ENCODE assay signal across 8 mouse cellular contexts in the genomic region with DNA sequence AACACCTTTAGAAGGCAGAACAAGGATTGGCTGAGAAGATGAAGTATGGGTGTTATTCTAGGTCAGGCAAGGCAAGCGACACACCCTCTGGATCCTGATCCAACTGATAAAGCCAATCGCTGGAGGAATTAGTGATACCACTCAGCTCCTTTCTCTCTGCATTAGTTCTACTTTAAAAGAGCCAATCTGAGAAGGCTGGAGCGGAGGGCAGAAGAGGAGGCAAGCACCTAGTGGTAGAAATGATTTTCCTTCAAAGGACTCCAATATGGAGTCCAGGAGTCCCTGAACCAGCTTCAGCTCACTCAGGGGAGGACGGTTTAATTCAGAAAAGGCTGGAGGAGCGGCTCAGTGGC.
A peak's percentile ranks its signal among the peaks of the same experiment; 100 is the strongest.
DNase-seq lines count a peak whose midpoint lies in the region; ATAC-seq and TF ChIP-seq lines count a peak whose summit lies in the region.

No protein-coding gene starts in this region.

- H3K4me2 ChIP-seq in forebrain, embryonic 15.5 days (replicated peaks), result peak overlapping the region; percentile 85
- H3K4me2 ChIP-seq in liver, embryonic 15.5 days, result peak overlapping the region; percentile 98

- ATAC-seq in forebrain, embryonic 15.5 days (replicated peaks), result no peak
- ATAC-seq in liver, embryonic 15.5 days (ENCODE audit: insufficient read depth), result no peak

- H3K9ac ChIP-seq in forebrain, embryonic 15.5 days (replicated peaks), result 0 out of 2 replicates have a peak overlapping the region, but pooled peaks have one; percentile 61
- H3K9ac ChIP-seq in liver, embryonic 15.5 days, result 0 out of 2 replicates have a peak overlapping the region, but pooled peaks have one; percentile 82

- no peak for TF ChIP-seq POLR2A in testis, adult 2 months (IDR thresholded peaks at IDR 0.05; ENCODE audit: control insufficient read depth, low read depth, low read length)

- no peaks in the 10 kb centered on the region for H3K9me3 ChIP-seq in forebrain, embryonic 15.5 days
- H3K9me3 ChIP-seq in liver, embryonic 15.5 days (replicated peaks), result no peaks in the 10 kb centered on the region

- TF ChIP-seq CTCF in testis, adult 2 months (IDR thresholded peaks at IDR 0.05; ENCODE audit: control insufficient read depth, insufficient read depth, insufficient replicate concordance, low read depth, low read length), result no peak

- peak overlapping the region; percentile 87 for H3K4me3 ChIP-seq in testis, adult 2 months (ENCODE audit: control insufficient read depth, low read depth, low read length)
- peak overlapping the region; percentile 59 for H3K4me3 ChIP-seq in forebrain, embryonic 15.5 days
- H3K4me3 ChIP-seq in liver, embryonic 15.5 days (replicated peaks), result peak overlapping the region; percentile 74

- H3K27me3 ChIP-seq in testis, adult 2 months (ENCODE audit: control insufficient read depth, insufficient read depth, low read length), result no peaks in the 10 kb centered on the region
- no peaks in the 10 kb centered on the region for H3K27me3 ChIP-seq in forebrain, embryonic 15.5 days
- no peaks in the 10 kb centered on the region for H3K27me3 ChIP-seq in liver, embryonic 15.5 days

- peak overlapping the region; percentile 87; the same call in 1 of the 2 replicates for H3K27ac ChIP-seq in testis, adult 2 months (ENCODE audit: control insufficient read depth, insufficient read depth, low read depth, low read length)
- H3K27ac ChIP-seq in forebrain, embryonic 15.5 days (replicated peaks), result 0 out of 2 replicates have a peak overlapping the region, but pooled peaks have one; percentile 49
- H3K27ac ChIP-seq in liver, embryonic 15.5 days (replicated peaks), result peak overlapping the region; percentile 81

- peaks cover 2% of the 10 kb centered on the region for H3K4me1 ChIP-seq in testis, adult 2 months (ENCODE audit: control insufficient read depth, insufficient read depth, low read length)
- peaks cover 6% of the 10 kb centered on the region for H3K4me1 ChIP-seq in forebrain, embryonic 15.5 days
- H3K4me1 ChIP-seq in liver, embryonic 15.5 days (replicated peaks), result peaks cover 34% of the 10 kb centered on the region

- DNase-seq in testis, postnatal 14 days (ENCODE audit: low spot score), result no peak
- no peak for DNase-seq in adrenal gland, adult 8-10 months
- DNase-seq in cerebellum, postnatal 14 days, result no peak
- DNase-seq in layer of hippocampus, adult 18-20 months (ENCODE audit: low spot score in 2 of 2), result no peak
- no peak for DNase-seq in left cerebral cortex, adult 9 months (ENCODE audit: low spot score in 2 of 2)

- H3K36me3 ChIP-seq in testis, adult 2 months (ENCODE audit: control insufficient read depth, insufficient read depth, low read length), result no peaks in the 10 kb centered on the region
- H3K36me3 ChIP-seq in forebrain, embryonic 15.5 days, result 0 out of 2 replicates have a peak, but pooled peaks cover 2% of the 10 kb centered on the region
- H3K36me3 ChIP-seq in liver, embryonic 15.5 days (replicated peaks), result no peaks in the 10 kb centered on the region

- WGBS in forebrain, embryonic 15.5 days, result 57% methylated on average over 5 of the region's 5 CpGs
- WGBS in liver, embryonic 15.5 days (ENCODE audit: insufficient replicate concordance), result 18% methylated on average over 5 of the region's 5 CpGs
